Mouse (Mus musculus): Measurements from ENCODE around the gene Dnaic1.
A peak's percentile ranks its signal among the peaks of the same experiment; 100 is the strongest.

The Dnaic1 gene

DNA sequence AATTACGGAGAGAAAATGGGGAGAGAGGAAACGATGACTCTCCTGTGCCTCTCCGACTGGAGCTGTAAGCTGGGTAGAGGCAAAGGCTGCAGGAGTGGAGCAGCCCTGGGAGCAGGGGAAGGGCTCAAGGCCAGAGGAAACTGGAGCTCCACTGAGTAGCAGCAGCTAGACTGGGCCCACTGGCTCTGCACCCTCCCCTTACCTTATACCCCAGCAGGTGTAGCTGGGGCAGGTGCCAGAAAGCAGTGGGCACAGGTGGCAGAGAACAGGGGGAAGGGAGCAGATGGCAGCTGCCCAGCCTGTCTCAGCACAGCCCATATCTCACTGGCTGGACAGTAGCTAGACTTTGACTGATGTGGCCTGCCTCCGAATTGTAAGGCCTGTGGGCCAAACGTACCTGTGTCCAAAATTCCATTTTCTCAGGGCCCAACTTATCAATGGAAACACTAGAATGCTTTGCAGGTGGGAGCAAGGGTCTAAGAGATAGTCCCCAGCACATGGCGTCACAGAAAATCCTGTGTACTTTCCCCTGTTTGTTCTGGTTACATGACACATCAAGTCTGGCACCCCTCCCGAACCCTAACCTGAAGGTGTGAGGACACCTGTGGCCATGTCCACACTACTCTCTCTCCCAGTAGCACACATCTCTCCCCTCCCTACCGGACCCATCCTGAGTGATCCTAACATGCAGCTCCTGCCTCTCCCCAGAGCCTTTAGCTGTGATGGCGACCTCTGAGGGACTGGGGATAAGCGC is 67.5 kb downstream of the Dnaic1 start:
- no peak for DNase-seq

DNA sequence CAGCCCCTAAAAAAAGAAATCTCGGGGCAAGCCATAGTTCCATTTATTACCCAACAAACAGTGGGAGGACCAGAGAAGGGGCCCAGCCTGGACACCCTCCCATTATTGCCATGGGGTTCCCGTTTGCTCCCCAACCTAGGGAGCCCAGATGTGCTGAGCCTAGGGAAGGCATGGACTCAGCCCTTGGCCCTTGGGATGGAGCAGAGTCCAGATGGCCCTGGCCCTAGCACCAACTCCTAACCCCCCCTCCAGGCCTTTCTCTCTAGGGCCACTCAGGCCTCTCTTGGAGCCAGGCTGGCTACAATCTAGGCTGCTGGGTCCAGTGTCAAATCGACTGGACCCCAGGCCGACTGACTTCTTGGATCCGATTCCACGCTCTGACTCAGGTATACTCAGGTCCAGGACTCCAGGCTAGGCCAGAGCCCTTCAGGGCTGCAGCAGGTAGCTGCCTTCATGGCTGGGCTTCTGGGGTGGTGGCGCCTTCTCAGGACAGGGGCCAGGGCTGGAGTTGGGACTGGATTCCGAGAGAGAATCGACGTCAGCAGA is 68.7 kb downstream of the Dnaic1 start:
- DNase-seq = no peak

DNA sequence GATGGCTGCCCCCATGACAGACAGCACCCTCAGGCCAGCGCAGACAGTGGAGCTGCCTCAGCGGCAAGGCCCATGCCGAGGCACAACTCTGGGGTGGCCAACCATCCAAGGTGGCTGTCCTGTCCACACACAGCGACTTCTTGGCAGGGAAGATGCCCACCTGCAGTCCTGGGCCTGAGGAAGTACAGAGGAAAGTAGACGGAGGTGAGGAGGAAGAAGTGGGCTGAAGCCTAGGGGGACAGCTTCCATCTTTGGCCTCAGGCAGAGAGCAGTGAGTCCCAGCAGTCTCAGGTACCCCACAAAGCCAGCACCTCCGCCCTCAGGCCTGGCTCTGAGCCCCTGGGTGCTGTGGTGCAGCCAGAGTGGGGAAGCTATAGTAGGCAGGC is 69.2 kb downstream of the Dnaic1 start:
- no peak for DNase-seq

DNA sequence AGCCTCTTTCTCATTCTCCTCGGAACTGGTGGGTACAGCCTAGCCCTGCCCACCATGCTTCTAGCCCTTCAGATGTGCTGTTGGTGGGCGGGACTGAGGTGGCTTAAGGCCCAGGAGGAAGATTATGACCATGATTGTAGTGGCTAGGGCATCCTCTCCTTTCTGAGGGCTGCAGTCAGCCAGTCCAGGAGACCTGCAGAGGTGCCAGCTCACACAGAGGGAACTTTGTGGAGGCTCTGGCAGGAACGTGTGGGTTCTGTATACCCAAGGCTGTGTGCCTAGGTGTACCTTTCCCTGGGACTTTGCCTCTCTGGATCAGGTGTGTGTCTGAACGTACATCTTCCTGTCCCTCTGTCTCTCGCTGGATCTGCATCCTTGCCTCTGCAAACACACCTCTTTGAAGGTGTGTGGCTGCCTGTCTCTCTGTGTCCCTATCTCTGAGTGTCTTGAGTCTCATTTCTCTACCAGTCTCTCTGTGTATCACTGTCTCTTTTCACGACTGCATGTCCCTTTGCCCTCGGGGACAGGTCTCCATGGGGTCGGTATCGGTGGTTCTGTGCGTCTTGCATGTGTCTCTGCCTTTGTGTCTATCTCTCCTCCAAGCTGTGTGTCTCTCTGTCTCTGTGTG is 69.8 kb downstream of the Dnaic1 start:
- no peak for DNase-seq

DNA sequence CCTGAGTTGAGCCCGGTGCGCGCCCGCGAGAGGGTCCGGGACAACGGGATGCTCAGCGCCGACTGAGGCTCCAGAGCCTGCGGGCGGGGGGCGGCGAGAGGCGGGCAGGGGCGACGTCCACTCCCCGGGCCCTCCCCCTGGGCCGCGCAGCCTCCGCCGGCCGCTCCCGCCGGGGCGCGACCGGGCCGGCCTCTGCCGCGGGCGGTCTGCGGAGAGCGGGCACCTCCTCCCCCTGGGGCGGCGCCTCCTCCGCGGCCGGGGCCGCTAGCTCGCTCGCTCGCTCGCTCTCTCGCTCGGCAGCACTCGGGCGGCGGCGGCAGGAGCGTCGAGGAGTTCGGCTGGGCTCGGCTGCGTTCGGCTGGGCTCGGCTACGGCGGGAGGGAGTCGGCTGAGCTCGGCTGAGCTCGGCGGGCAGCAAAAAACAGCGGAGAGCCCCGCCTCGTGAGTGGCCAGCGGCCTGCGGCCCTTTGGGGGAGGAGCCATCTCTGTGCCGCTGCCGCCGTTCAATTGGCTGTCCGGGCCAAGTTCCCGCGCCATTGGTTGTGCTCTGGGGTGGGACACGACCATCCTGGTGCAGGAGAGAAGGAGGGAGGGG is 70.4 kb downstream of the Dnaic1 start, which contains the start of gene Enho:
Gene Enho (minus strand): TSS at position 412 of the 595 bp plus-strand sequence.
- peak; percentile 97 for DNase-seq

DNA sequence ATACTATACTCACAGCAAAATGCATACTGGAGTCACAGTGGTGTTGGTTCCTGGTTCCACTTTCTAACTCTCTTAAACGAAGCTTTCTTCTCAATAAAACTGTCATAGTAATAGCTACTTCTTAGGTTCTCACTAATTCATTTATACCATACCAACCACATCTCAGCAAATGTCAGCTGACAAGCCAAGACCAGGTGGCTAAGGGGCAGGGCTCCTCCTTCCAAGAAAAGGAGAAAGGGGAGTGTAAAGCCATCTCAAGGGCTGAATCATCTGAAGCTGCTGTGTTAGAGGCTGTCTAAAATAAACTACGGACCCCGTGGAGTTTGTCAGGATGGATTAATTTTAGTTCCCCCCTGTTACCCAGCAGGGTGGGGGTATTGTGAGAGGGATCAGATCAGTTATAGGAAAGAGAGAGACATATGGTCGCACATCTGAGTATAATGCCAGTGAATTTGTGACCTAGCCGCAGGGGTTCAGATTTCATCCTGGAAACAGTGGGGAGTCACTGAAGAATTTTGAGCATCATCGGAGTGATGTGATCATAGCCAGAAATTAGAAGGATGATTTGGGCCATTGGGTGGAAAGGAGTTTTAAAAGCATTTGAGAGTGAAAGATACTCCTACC is 71.7 kb downstream of the Dnaic1 start:
- no peak for DNase-seq

DNA sequence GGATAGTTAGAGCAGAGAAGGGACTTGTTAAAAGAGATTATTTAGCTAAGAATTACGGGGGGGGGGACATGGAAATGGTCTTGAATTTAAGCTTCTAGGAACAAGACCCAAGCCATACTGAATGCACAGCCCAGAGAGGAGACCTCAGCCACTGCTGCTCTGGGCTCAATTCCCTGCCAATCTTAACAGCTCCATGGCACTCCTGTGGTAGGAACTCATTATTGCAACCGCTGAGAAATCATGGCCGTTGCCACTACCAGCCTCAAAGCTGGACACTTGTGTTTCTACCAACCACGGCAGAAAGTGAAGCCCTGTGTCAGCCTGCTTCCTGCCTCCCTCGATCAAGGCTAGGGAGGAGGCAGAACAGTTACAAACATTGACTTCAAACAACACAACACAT is 75.9 kb downstream of the Dnaic1 start:
- peak; percentile 52 for DNase-seq

DNA sequence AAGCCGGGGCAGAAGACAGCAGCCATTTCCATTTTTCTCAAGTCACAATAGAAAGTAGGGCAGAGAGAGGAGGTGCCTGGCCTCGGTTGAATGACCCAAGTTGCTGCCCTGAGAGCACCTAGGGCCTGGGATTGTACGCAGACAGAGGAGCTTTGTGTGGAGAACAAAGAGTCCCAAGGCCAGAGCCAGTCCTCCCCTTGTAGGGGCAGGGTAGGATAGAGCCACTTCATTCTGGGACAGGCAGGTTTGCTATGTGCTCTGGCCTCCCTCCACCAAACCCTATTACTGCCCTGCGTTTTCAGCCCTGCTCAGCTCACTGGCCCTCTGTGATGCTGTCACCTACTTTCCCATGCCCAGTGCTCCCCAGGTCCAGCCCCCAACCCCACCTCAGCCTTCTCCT is 78.6 kb downstream of the Dnaic1 start:
- DNase-seq = no peak

DNA sequence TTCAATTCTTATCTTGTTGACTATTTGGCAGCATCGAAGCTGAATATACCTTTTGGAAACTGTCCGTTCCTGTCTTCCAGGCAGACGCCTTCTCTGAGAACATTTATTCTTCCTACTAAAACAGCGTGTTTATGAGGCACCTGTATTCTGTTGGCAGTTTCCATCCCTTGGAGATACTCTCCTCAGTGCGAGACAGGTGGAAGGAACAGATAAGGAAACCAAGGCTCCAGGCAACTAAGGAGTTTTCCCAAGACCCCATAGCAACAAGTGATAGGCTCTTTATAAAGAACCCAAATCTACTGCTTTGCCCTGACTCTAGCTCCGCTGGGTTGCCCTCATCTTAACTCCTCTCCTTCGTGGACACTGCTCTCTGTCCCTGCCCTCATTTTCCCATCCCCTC is 79.1 kb downstream of the Dnaic1 start:
- DNase-seq = no peak

DNA sequence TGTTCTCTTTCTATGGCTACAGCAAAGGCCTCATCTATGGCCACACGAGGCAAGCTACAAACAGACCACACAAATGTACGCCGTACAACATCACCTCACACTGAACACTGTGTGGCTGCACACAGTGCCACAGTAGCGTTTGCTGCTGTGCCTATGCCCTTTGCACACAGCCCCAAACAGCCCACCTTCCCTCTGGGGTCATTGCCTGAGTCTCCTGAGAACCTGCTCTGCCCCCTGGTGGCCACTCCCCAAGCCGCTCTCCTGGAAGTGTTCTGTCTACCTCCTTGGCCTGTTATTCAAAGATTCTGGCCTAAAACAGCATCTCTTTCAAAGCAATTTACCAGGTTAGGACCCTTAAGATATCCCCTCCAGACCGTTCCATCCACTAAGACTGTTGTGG is 83.7 kb downstream of the Dnaic1 start:
- DNase-seq = peak; percentile 80

DNA sequence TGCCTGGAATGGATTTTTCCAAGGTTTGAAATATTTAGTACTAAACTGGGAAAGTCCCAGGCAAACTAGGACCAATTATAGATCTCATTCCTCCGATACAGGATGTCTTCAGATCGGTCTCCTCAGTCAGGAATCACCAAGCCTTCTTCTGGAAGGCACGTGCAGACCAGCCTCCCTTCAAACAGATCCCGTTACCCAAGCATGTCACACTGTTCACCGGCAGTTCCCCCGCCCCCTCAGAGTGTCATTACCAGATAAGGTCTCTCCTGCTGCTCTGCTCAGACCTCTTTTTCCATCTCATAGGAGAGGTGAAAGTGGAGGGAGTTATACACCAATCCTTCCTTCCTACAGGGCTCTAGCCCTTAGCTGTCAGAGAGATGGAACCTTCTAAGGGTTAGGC is 84.2 kb downstream of the Dnaic1 start:
- no peak for DNase-seq

DNA sequence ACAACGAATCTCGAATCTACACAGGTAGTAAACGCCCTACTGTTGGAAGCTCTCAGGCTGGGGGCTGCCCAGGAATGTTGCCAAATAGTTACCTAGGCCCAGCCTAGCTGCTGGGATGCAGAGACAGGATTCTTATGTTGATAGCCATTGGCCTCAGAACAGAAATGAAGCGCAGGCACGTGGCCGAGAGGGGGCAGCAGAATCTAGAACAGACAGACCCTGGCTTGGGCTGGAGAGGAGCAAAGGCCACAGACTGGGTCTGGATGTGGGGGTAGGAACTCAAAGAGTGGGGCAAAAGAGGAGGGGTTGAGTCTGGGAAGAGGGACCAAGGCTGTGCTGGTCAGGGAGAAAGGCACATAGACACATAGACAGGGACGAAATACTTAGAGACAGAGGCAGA is 84.6 kb downstream of the Dnaic1 start:
- DNase-seq = peak; percentile 78

DNA sequence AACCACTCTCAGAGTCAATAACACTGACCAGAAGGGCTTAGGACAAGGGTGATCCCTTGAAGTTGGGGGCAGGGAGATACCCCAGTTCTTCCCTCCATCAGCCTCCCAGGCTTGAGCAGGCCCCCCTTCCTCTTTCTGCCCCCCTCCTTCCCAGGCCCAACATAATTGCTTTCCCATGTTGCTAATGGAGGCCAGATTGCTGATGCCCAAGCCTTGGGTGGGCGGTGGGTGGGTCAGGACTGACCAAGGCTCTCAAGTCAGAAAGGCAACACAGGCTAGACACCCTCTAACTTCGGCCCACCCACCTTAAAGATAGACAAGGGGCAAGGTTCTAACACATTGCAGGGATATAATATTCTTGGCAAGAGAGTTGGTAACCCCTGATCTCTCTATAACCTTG is 86.0 kb downstream of the Dnaic1 start:
- no peak for DNase-seq

DNA sequence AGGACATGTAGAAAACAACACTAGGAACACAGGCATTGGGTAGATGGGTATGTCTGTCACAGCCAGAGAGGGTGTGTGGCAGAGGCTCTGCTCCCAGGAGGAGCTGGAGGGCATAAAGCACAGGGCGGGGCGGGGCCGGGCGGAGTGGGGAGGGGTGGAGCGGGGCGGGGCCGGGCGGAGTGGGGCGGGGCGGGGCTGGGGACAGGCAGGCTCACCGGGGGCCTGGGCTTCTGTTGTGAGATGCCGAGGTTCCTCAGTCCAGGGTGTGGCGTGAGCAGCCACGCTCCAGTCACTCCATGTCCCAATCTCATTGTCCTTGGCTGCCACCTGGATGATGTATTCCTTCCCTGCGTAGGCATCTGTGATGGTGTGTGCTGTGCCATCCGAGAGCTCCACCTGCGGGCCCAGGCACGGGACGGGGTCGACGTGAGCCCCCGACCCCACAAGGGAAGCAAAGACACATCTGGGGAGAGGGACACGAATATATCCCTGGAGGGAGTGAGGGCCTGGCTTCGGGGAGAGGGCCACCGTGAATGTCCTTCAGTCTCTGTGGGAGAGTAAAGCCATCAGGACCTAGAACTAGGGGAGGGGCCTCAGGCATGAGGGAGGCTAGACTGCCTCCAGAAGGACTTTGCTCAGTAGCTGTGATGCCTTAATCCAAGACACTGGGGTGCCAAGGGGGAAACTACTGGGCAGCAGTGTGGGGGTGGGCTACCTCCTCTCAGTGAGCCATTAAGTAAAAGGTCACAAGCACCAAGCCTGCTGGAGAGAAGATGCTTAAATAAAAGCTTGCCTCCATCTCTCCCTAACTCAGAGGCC is 89.2 kb downstream of the Dnaic1 start:
- DNase-seq = peak; percentile 71

DNA sequence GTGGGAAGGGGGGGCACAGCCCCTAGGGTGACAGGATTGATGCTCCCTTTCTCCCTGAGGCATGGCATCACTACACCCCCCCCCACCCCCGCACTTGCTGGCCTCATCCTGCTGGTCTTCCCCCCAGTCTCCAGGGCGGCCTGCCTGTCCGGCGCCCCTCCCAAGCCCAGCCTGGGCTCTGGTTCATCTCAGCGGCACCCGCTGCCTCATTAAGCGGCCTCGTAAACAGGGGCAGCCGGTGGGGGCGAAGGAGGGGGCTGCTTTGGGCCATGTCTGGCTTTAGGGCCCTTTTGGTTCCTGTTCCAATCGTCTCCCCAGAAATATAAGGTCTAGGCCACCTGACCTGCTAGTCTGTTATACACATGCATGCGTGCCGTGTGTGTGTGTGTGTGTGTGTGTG is 90.0 kb downstream of the Dnaic1 start:
- DNase-seq = no peak

DNA sequence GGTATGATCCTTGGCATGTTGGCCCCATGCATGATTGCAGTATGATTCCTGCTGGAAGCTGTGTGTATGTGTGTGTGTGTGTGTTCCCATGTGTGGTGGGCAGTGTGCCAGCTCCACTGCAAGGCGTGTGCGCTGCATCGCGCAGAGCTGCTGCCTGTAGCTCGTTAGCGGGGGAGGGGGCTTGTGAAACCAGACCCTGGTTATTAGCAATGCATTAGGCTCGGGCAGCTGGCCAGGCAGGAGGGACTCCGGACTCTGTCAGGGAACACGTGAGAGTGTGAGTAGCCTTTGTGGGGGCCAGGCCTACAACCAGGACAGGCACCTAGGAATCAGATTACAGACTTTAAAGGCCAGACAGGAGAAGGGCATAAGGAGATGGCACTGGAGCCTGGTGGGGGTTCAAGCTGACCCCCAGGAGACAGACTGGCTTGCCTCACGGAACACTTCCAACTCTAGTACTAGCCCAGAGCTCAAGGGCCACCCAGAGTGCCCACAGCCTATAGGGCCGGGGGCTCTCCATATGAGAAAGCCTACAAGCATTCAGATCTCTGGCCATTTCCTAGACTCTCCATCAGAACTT is 91.4 kb downstream of the Dnaic1 start:
- DNase-seq = peak; percentile 75

DNA sequence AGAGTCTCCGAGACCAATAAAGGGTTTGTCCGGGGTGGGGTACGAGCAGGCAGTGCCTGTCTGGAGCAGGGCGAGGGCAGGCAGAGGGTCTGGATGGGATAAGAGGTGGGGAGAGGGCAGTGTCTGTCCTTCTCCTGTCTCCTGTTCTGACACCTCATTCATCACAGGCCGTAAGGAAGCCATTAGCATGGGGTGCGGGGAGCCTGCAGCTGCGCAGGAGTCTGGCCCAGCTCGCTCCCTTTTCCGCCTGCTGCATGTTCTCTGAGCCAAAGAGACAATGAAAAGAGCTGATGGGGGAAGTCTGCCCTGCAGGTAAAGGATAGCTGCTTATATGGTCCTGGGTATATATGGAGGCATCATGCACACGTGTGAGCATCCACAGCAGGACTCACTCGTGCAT is 93.1 kb downstream of the Dnaic1 start:
- no peak for DNase-seq

DNA sequence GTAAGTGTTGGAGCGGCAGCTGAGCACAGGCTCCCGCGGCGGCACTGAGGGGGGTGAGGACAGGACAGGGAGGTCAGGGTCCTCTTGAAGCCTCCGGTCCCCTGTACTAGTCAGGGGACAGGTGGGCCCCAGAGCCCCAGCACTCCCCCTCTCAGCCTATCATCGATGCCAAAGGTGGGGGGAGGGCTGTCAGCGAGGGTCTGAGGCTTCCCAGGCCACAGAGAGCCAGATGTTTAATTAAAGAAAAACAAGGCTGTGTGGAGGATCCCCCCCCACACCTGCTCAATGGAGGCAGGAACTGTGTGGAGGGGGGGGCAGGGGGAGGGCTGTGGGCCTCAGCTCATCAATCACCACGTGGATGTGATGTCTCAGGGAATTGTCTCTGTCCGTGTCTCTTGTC is 94.0 kb downstream of the Dnaic1 start:
- DNase-seq = no peak

DNA sequence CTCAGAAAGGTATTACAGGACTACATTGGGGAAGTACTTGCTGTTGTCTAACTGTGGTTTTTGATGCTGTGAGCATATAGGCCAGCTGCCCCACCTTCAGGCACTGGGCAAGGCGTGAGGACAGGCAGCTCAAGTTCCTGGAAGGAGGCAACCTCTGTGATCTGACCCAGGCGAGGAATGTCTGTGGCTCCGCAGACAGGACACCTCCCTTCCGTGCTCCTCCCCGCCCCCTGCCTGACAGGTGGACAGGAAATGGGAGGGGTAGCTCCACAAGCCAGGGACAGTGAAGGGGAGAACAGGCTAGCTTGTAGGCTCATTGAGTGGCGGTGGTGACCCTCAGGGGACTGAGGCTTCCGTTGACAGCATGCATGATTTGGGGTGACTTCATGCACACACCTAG is 95.0 kb downstream of the Dnaic1 start:
- peak; percentile 44 for DNase-seq

DNA sequence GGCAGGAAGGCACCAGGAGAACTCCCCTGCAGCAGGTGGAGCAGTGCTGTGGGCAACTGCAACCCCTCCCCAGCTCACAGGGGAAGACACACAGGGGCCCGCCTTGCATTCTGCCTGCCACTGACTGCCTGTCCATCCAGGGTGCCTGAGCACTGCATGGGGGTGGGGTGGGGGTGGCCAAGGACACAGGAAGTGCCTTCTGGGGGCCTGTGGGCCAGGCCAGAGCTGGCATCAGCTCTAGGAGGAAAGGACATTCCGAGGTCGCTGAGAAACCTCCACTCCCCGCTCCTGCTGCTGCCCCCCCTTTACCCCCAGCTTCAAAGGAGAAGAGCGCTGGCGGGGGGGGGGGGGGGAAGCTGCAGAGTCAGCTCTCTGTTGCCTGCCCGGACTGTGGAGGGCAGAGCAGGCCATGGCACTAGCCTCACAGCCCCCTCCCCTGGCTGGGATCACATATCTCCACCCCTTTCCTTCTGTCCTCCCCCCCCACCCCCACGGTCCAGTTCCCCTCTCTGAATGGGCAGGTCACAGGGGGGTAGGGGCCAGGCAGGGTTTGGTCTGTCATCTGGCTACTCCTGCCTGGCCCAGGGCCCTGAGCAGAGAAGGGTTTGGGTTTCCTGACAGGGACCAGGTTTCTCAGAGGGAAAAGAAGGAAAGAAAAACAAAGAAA is 95.6 kb downstream of the Dnaic1 start:
- DNase-seq = peak; percentile 49

DNA sequence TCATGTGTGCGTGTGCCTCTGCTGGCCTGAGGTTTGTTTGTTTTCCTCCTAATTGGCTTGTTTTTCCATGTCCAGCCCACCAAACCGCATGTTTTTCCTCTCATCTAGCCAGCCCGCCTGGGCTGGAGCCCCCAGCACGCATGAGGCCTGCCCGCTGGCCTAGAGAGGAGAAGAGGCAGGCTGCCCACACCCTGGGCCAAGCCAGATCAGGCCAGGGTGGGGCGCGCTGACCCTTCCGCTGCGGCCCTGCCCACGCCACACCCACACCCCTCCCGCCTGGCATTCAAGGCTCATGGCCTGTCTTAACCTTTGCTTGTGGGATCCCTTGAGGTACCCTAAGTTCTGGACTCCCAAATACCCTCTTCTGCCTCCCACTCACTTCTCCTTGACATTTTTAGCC is 97.1 kb downstream of the Dnaic1 start:
- DNase-seq = no peak

DNA sequence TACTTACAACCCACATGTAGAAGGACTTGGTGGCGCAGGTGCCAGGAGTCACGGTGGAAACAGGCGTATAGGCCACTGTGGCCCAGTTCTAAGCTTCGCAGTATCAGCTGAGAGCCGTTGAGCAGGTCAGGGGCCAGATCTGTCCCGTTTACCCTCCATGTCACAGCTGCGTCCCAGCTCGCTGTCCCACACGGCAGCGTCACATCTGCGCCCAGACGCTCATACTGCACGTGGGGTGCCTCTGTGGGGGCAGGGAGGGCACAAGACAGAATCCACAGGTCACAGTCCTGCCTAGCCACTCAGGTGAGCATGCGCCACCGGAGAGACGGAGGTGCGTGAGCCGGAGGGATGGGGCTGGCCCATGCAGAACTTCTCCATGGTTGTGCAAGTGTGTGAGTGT is 101.3 kb downstream of the Dnaic1 start:
- DNase-seq = no peak

Measured in kidney, postnatal 14 days (tissue).